Mouse (Mus musculus) MEL (cell line): Measurements from ENCODE around the gene Zkscan1. TPM values are rescaled to one million over a fixed set of nuclear protein-coding genes. Genes with fewer than 3 reads are reported as not detected.

Experiments used
- DNase-seq: peaks from one replicate; pipeline ENCODE4 v3.0.0; 2011; ENCODE audit warnings: low read depth, low spot score
- H3K27ac ChIP-seq: 2 replicates; pipeline ENCODE4 v1.5.1; 2012; ENCODE audit warnings: low read depth, mild to moderate bottlenecking, control low read depth, low read length, moderate library complexity; ENCODE audit not compliant: control insufficient read depth
- H3K27me3 ChIP-seq, 2 experiments: fragments of 150-350 bp in 1 of 2; sonication (generic) in 1 of 2; 2 replicates each; pipeline ENCODE4 v1.6.1; 2012; ENCODE audit warnings: low read length in 2 of 2, mild to moderate bottlenecking in 2 of 2, improper control_type of control experiment in 1 of 2, moderate library complexity in 1 of 2; ENCODE audit not compliant: insufficient read depth in 2 of 2, control insufficient read depth in 1 of 2
- H3K36me3 ChIP-seq, 2 experiments: 2 replicates each; pipeline ENCODE4 v1.6.1; 2012 to 2014; ENCODE audit warnings: low read length in 2 of 2, improper control_type of control experiment in 1 of 2, inconsistent platforms in 1 of 2, mild to moderate bottlenecking in 1 of 2; ENCODE audit not compliant: insufficient read depth in 2 of 2, control insufficient read depth in 1 of 2
- H3K4me1 ChIP-seq, 2 experiments: fragments of 150-350 bp in 1 of 2; sonication (generic) in 1 of 2; 2 replicates each; pipeline ENCODE4 v1.6.1; 2012; ENCODE audit warnings: low read length in 2 of 2, improper control_type of control experiment in 1 of 2, mild to moderate bottlenecking in 1 of 2; ENCODE audit not compliant: insufficient read depth in 2 of 2, control insufficient read depth in 1 of 2
- H3K4me3 ChIP-seq, 2 experiments: fragments of 150-350 bp in 1 of 2; sonication (generic) in 1 of 2; 2 replicates each; pipeline ENCODE4 v1.5.1; 2012; ENCODE audit warnings: low read depth in 2 of 2, low read length in 2 of 2, mild to moderate bottlenecking in 2 of 2, moderate library complexity in 2 of 2, control low read depth in 1 of 2, improper control_type of control experiment in 1 of 2; ENCODE audit not compliant: control insufficient read depth in 1 of 2, insufficient read depth in 1 of 2
- H3K79me2 ChIP-seq: 2 replicates; pipeline ENCODE4 v1.6.1; 2012; ENCODE audit warnings: mild to moderate bottlenecking, low read length, moderate library complexity; ENCODE audit not compliant: control insufficient read depth, poor library complexity, insufficient read depth
- H3K9ac ChIP-seq: 2 replicates; pipeline ENCODE4 v1.6.1; 2012; ENCODE audit warnings: low read depth, mild to moderate bottlenecking, control low read depth, low read length, moderate library complexity; ENCODE audit not compliant: control insufficient read depth, poor library complexity, severe bottlenecking
- H3K9me3 ChIP-seq: fragments of 150-350 bp; sonication (generic); replicated peaks from 2 replicates; pipeline ENCODE4 v1.6.1; 2012; ENCODE audit warnings: mild to moderate bottlenecking, low read length, improper control_type of control experiment, moderate library complexity; ENCODE audit not compliant: insufficient read depth
- BHLHE40 ChIP-seq: IDR thresholded peaks from 2 replicates; pipeline ENCODE4 v1.6.1; 2012; ENCODE audit warnings: low read depth, mild to moderate bottlenecking, inconsistent platforms, low read length, improper control_type of control experiment, borderline replicate concordance
- CTCF ChIP-seq, 3 experiments: IDR thresholded peaks in 2 of 3; conservative IDR thresholded peaks in 1 of 3; 2 replicates each; pipeline ENCODE4 v1.5.1; 2011 to 2012; ENCODE audit warnings: low read length in 3 of 3, low read depth in 2 of 3, mild to moderate bottlenecking in 2 of 3, improper control_type of control experiment in 1 of 3, inconsistent platforms in 1 of 3, mixed read lengths in 1 of 3, moderate library complexity in 1 of 3; ENCODE audit not compliant: control insufficient read depth in 1 of 3, insufficient read depth in 1 of 3, poor library complexity in 1 of 3, severe bottlenecking in 1 of 3
- E2F4 ChIP-seq: IDR thresholded peaks from 2 replicates; pipeline ENCODE4 v1.6.1; 2011; ENCODE audit warnings: low read depth, low read length, improper control_type of control experiment, borderline replicate concordance
- ETS1 ChIP-seq: IDR thresholded peaks from 2 replicates; pipeline ENCODE4 v1.6.1; 2012; ENCODE audit warnings: low read depth, mild to moderate bottlenecking, inconsistent platforms, low read length, improper control_type of control experiment, moderate library complexity
- GATA1 ChIP-seq: IDR thresholded peaks from 2 replicates; pipeline ENCODE4 v1.6.1; 2011; ENCODE audit warnings: low read depth, low read length, improper control_type of control experiment
- HCFC1 ChIP-seq: IDR thresholded peaks from 2 replicates; pipeline ENCODE4 v1.6.1; 2012; ENCODE audit warnings: low read depth, mild to moderate bottlenecking, inconsistent platforms, low read length, improper control_type of control experiment, moderate library complexity
- MYB ChIP-seq: IDR thresholded peaks from 2 replicates; pipeline ENCODE4 v1.6.1; 2011; ENCODE audit warnings: mild to moderate bottlenecking, low read depth, low read length, improper control_type of control experiment
- MYC ChIP-seq: IDR thresholded peaks from 2 replicates; pipeline ENCODE4 v1.6.1; 2011; ENCODE audit warnings: low read depth, mild to moderate bottlenecking, low read length, improper control_type of control experiment, moderate library complexity
- NRF1 ChIP-seq: IDR thresholded peaks from 2 replicates; pipeline ENCODE4 v1.6.1; 2014; ENCODE audit warnings: low read depth, mild to moderate bottlenecking, inconsistent platforms, low read length, improper control_type of control experiment, moderate library complexity; ENCODE audit not compliant: poor library complexity, insufficient read depth, severe bottlenecking
- POLR2A ChIP-seq, 2 experiments: IDR thresholded peaks; 2 replicates each; pipeline ENCODE4 v1.6.1; 2011 to 2012; ENCODE audit warnings: low read length in 2 of 2, mild to moderate bottlenecking in 2 of 2, control low read depth in 1 of 2, improper control_type of control experiment in 1 of 2, low read depth in 1 of 2, moderate library complexity in 1 of 2; ENCODE audit not compliant: control insufficient read depth in 1 of 2, insufficient read depth in 1 of 2, poor library complexity in 1 of 2
- POLR2AphosphoS2 ChIP-seq: IDR thresholded peaks from 2 replicates; pipeline ENCODE4 v1.6.1; 2011; ENCODE audit warnings: low read length, improper control_type of control experiment
- POLR2AphosphoS5 ChIP-seq: IDR thresholded peaks from 2 replicates; pipeline ENCODE4 v1.6.1; 2012; ENCODE audit warnings: low read depth, borderline replicate concordance, mild to moderate bottlenecking, inconsistent platforms, low read length, moderate library complexity, mixed read lengths
- RAD21 ChIP-seq: IDR thresholded peaks from 2 replicates; pipeline ENCODE4 v1.6.1; 2011; ENCODE audit warnings: mild to moderate bottlenecking, low read depth, low read length, improper control_type of control experiment
- RCOR1 ChIP-seq: IDR thresholded peaks from 2 replicates; pipeline ENCODE4 v1.6.1; 2012; ENCODE audit warnings: low read depth, mild to moderate bottlenecking, inconsistent platforms, low read length, improper control_type of control experiment
- TAL1 ChIP-seq: IDR thresholded peaks from 2 replicates; pipeline ENCODE4 v1.6.1; 2012; ENCODE audit warnings: mild to moderate bottlenecking, inconsistent platforms, low read length, moderate library complexity, mixed read lengths
- TCF12 ChIP-seq: IDR thresholded peaks from 2 replicates; pipeline ENCODE4 v1.6.1; 2014; ENCODE audit warnings: low read depth, mild to moderate bottlenecking, inconsistent platforms, low read length, improper control_type of control experiment, moderate library complexity
- ZC3H11A ChIP-seq: IDR thresholded peaks from 2 replicates; pipeline ENCODE4 v1.6.1; 2012; ENCODE audit warnings: low read depth, mild to moderate bottlenecking, inconsistent platforms, low read length, improper control_type of control experiment
- ZKSCAN1 ChIP-seq: IDR thresholded peaks from 2 replicates; pipeline ENCODE4 v1.6.1; 2012; ENCODE audit warnings: low read depth, mild to moderate bottlenecking, inconsistent platforms, low read length, improper control_type of control experiment, moderate library complexity
- ZNF384 ChIP-seq: IDR thresholded peaks from 2 replicates; pipeline ENCODE4 v1.6.1; 2012; ENCODE audit warnings: low read depth, mild to moderate bottlenecking, inconsistent platforms, low read length, improper control_type of control experiment
- polyA plus RNA-seq, 2 experiments: library from polyadenylated mRNA; stranded (reverse) in 1 of 2; unstranded in 1 of 2; fragments of >175 nt in 1 of 2; fragments of >200 nt in 1 of 2; gene quantifications; 2 replicates each; pipeline versions ENCODE4 v1.2.1 to v1.2.4; 2012; ENCODE audit warnings: low replicate concordance in 2 of 2, low read depth in 1 of 2; ENCODE audit not compliant: insufficient read length in 2 of 2, insufficient read depth in 1 of 2, missing spikeins in 1 of 2
- total RNA-seq: library from RNA; depleted of rRNA; stranded (reverse); fragments of 300-350 nt; gene quantifications from 2 replicates; pipeline ENCODE4 v1.2.3, GENCODE M21; 2012

Gene Zkscan1
- total and polyA plus RNA-seq, 3 experiments: 10.6 to 51.7 (median 13.4) TPM

GRCm38 (mm10) chr5:138084507-138084906 lies 377 bp upstream of the Zkscan1 start:
- H3K27ac ChIP-seq: no peak overlapping the region

GRCm38 (mm10) chr5:138085421-138085911 lies 582 bp downstream of the Zkscan1 start:
- Histone ChIP-seq H3K9me3 (no peaks in the 10 kb centered on the region), H3K36me3 (peaks cover 3 to 20% of the 10 kb centered on the region in 2 experiments), H3K27ac (peak overlapping the region; percentile 36), H3K4me3 (peak overlapping the region; percentile 89 to 91), H3K27me3 (peaks cover 0 to 2% of the 10 kb centered on the region in 2 experiments; a peak in 1 of 4 replicates), H3K79me2 (peaks cover 42% of the 10 kb centered on the region), H3K4me1 (peaks cover 2 to 4% of the 10 kb centered on the region in 2 experiments; a peak in 3 of 4 replicates), H3K9ac (peak overlapping the region; percentile 97)
- DNase-seq: no peak
- no peak for TF ChIP-seq BHLHE40
- no peak for TF ChIP-seq MYC
- 0 out of 2 replicates have a peak, but pooled peaks have one; percentile 4 for TF ChIP-seq GATA1

More at GRCm38 (mm10) chr5:138084507-138084906, 377 bp upstream of the Zkscan1 start:
- peak overlapping the region; percentile 59 for H3K9ac ChIP-seq
- peak overlapping the region; percentile 39 to 53 for H3K4me3 ChIP-seq
- H3K36me3 ChIP-seq: peaks cover 3 to 20% of the 10 kb centered on the region in 2 experiments
- peaks cover 42% of the 10 kb centered on the region for H3K79me2 ChIP-seq
- peaks cover 2 to 4% of the 10 kb centered on the region in 2 experiments; a peak in 3 of 4 replicates for H3K4me1 ChIP-seq
- DNase-seq: peak; percentile 41
- no peaks in the 10 kb centered on the region for H3K9me3 ChIP-seq
- TF ChIP-seq CTCF (IDR thresholded peaks at IDR 0.05 in 2 of 3, conservative IDR thresholded peaks at IDR 0.05 in 1 of 3; ENCODE audit: control insufficient read depth in 1 of 3, insufficient read depth in 1 of 3, low read depth in 2 of 3, low read length in 3 of 3, poor library complexity in 1 of 3, severe bottlenecking in 1 of 3) (no peak), TAL1 (no peak), POLR2A (IDR thresholded peaks at IDR 0.05; ENCODE audit: control insufficient read depth in 1 of 2, insufficient read depth in 1 of 2, low read depth in 1 of 2, low read length in 2 of 2, poor library complexity in 1 of 2) (no peak), TCF12 (no peak), MYB (no peak), HCFC1 (no peak), RCOR1 (no peak), ETS1 (no peak), NRF1 (no peak), ZNF384 (no peak)
- peaks cover 0 to 2% of the 10 kb centered on the region in 2 experiments; a peak in 1 of 4 replicates for H3K27me3 ChIP-seq

GRCm38 (mm10) chr5:138086842-138087241 lies 2.0 kb downstream of the Zkscan1 start:
- Histone ChIP-seq H3K4me3 (0 out of 4 replicates have a peak overlapping the region, but pooled peaks of 1 of the 2 experiments have one; percentile 8), H3K9ac (no peak overlapping the region; the same call in 1 of the 2 replicates), H3K36me3 (peaks cover 3 to 20% of the 10 kb centered on the region in 2 experiments), H3K27ac (no peak overlapping the region), H3K27me3 (no peaks in the 10 kb centered on the region), H3K4me1 (peaks cover 2 to 4% of the 10 kb centered on the region in 2 experiments; a peak in 3 of 4 replicates), H3K79me2 (peaks cover 44% of the 10 kb centered on the region), H3K9me3 (no peaks in the 10 kb centered on the region)
- no peak for TF ChIP-seq MYC
- no peak for TF ChIP-seq RAD21
- no peak for TF ChIP-seq ZKSCAN1
- TF ChIP-seq TCF12: no peak
- TF ChIP-seq POLR2AphosphoS5: no peak
- TF ChIP-seq ZC3H11A: no peak
- no peak for TF ChIP-seq E2F4
- no peak for TF ChIP-seq POLR2AphosphoS2
- TF ChIP-seq NRF1: no peak
- no peak for DNase-seq
